Mouse (Mus musculus) midbrain, embryonic 14.5 days (tissue): ENCODE measurements at regions not wholly inside any gene's neighbourhood (a gene's known extent, or its start where the extent isn't known, plus 50 kb on each side); places are given as distances from the start of the nearest gene placed in this dataset.

Experiments used
- ATAC-seq: fragments of 200-750 bp; cut with Nextera tagmentation; 2 replicates; pipeline ENCODE4 v1.8.0; 2017; ENCODE audit warnings: moderate number of reproducible peaks, moderate library complexity; ENCODE audit not compliant: low FRiP score, low TSS enrichment
- DNase-seq: peaks from one replicate; pipeline ENCODE4 v3.0.0-alpha.2; 2015
- H3K27ac ChIP-seq: fragments of 300-500 bp; sonication (generic); replicated peaks from 2 replicates; pipeline ENCODE4 v1.5.1; 2014; ENCODE audit warnings: mild to moderate bottlenecking, low read depth, low read length, moderate library complexity
- H3K27me3 ChIP-seq: fragments of 300-500 bp; sonication (generic); 2 replicates; pipeline ENCODE4 v1.6.1; 2014; ENCODE audit warnings: low read length, control low read depth, mixed read lengths; ENCODE audit not compliant: control insufficient read depth, insufficient read depth
- H3K36me3 ChIP-seq: fragments of 300-500 bp; sonication (generic); 2 replicates; pipeline ENCODE4 v1.6.1; 2014; ENCODE audit warnings: low read length, control low read depth; ENCODE audit not compliant: control insufficient read depth, insufficient read depth
- H3K4me1 ChIP-seq: fragments of 300-500 bp; sonication (generic); 2 replicates; pipeline ENCODE4 v1.6.1; 2014; ENCODE audit warnings: mild to moderate bottlenecking, antibody characterized with exemption, low read length, control low read depth; ENCODE audit not compliant: control insufficient read depth, insufficient read depth
- H3K4me2 ChIP-seq: fragments of 300-500 bp; sonication (generic); 2 replicates; pipeline ENCODE4 v1.6.1; 2014; ENCODE audit warnings: mild to moderate bottlenecking, low read length, moderate library complexity
- H3K4me3 ChIP-seq: fragments of 300-500 bp; sonication (generic); replicated peaks from 2 replicates; pipeline ENCODE4 v1.5.1; 2014; ENCODE audit warnings: low read depth, low read length
- H3K9ac ChIP-seq: fragments of 300-500 bp; sonication (generic); replicated peaks from 2 replicates; pipeline ENCODE4 v1.6.1; 2014; ENCODE audit warnings: mild to moderate bottlenecking, low read length, moderate library complexity
- H3K9me3 ChIP-seq: fragments of 300-500 bp; sonication (generic); 2 replicates; pipeline ENCODE4 v1.6.1; 2016; ENCODE audit warnings: low read length, control low read depth, mixed read lengths; ENCODE audit not compliant: control insufficient read depth
- WGBS: fragments of 180-500 bp; shearing (Covaris S2); extraction: QIAGEN DNeasy Blood & Tissue Kit; methylation state at CpG from one replicate; pipeline ENCODE4 v1.1.7; 2014; 5-methylcytosine and 5-hydroxymethylcytosine counted together

DNA sequence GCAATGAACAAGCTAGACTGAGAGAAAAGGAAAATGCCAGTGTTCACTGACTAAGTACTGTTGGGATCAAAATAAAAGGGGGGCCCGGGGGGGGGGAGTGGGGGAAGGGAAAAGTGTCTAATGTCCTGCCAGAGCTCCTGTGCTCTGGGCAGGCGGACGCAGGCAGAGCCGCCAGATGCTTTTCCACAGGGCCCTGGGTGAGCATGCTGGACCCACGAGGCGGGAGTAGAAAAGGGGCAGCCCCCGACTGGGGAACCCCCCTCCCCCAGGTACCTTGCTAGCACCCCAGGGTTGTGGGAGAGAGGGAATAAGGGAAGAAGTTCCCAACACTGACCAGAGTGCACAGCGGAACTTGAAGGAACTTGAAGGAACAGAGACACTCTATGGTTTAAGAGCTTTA lies 478.6 kb downstream of the Mat2b start:
- Histone ChIP-seq H3K4me3 (no peak overlapping the region), H3K27ac (no peak overlapping the region), H3K36me3 (no peaks in the 10 kb centered on the region), H3K9me3 (no peaks in the 10 kb centered on the region), H3K27me3 (no peaks in the 10 kb centered on the region), H3K9ac (no peak overlapping the region), H3K4me1 (no peaks in the 10 kb centered on the region), H3K4me2 (no peak overlapping the region)
- ATAC-seq (no peak), DNase-seq (no peak)
- 60% methylated on average over 8 of the region's 8 CpGs for WGBS
